ENCODE assay signal across 21 mouse cellular contexts in genomic region chr7:46039873-46040272, GRCm38 (mm10). TPM values are rescaled to one million over a fixed set of nuclear protein-coding genes. Genes with fewer than 3 reads are reported as not detected.
DNase-seq lines count a peak whose midpoint lies in the region; ATAC-seq and TF ChIP-seq lines count a peak whose summit lies in the region.
"Had no signal": no experiment of that assay in that cellular context is flagged by ENCODE, and none has a peak within 500 bp of the region (broad histone marks: within the 10 kb centered on the region; RNA-seq: fewer than 3 reads in every experiment).

No protein-coding gene starts in this region.

- peaks cover 58% of the 10 kb centered on the region for H3K36me3 ChIP-seq in embryonic facial prominence, embryonic 14.5 days (ENCODE audit: control insufficient read depth, insufficient read depth, low read length)
- H3K36me3 ChIP-seq in intestine, postnatal 0 days (ENCODE audit: control insufficient read depth, insufficient read depth) = peaks cover 50% of the 10 kb centered on the region
- peaks cover 50% of the 10 kb centered on the region for H3K36me3 ChIP-seq in forebrain, postnatal 0 days (ENCODE audit: insufficient read depth)

- H3K27me3 ChIP-seq in embryonic facial prominence, embryonic 14.5 days (replicated peaks; ENCODE audit: control insufficient read depth, insufficient read depth, low read length) = no peaks in the 10 kb centered on the region
- H3K27me3 ChIP-seq in intestine, postnatal 0 days (replicated peaks; ENCODE audit: control insufficient read depth, insufficient read depth, low read length) = no peaks in the 10 kb centered on the region
- no peaks in the 10 kb centered on the region for H3K27me3 ChIP-seq in forebrain, postnatal 0 days (ENCODE audit: insufficient read depth, low read length)
- H3K27me3 ChIP-seq: embryonic facial prominence, embryonic 12.5 days; forebrain, embryonic 13.5 days; hindbrain, embryonic 12.5 days had no signal

- no peaks in the 10 kb centered on the region for H3K9me3 ChIP-seq in embryonic facial prominence, embryonic 14.5 days (ENCODE audit: control insufficient read depth, low read length)
- H3K9me3 ChIP-seq in intestine, postnatal 0 days (ENCODE audit: control insufficient read depth) = no peaks in the 10 kb centered on the region
- H3K9me3 ChIP-seq in forebrain, postnatal 0 days (ENCODE audit: low read length) = no peaks in the 10 kb centered on the region
- H3K9me3 ChIP-seq: embryonic facial prominence, embryonic 12.5 days; forebrain, embryonic 13.5 days; hindbrain, embryonic 12.5 days had no signal

- H3K27ac ChIP-seq in embryonic facial prominence, embryonic 14.5 days (replicated peaks; ENCODE audit: low read depth, low read length) = no peak overlapping the region
- peak overlapping the region; percentile 35 for H3K27ac ChIP-seq in intestine, postnatal 0 days (ENCODE audit: low read depth, low read length)
- H3K27ac ChIP-seq in forebrain, postnatal 0 days (ENCODE audit: low read depth, low read length) = no peak overlapping the region
- H3K27ac ChIP-seq: forebrain, embryonic 13.5 days; hindbrain, embryonic 12.5 days had no signal

- no peak overlapping the region for H3K4me3 ChIP-seq in embryonic facial prominence, embryonic 14.5 days (ENCODE audit: low read depth, low read length)
- no peak overlapping the region for H3K4me3 ChIP-seq in intestine, postnatal 0 days (ENCODE audit: low read depth, low read length)
- H3K4me3 ChIP-seq in forebrain, postnatal 0 days (ENCODE audit: low read depth, low read length) = no peak overlapping the region
- H3K4me3 ChIP-seq: embryonic facial prominence, embryonic 12.5 days; forebrain, embryonic 13.5 days; hindbrain, embryonic 12.5 days had no signal

- H3K9ac ChIP-seq in embryonic facial prominence, embryonic 14.5 days (ENCODE audit: low read depth, low read length) = no peak overlapping the region
- no peak overlapping the region for H3K9ac ChIP-seq in intestine, postnatal 0 days (ENCODE audit: low read depth, low read length)
- no peak overlapping the region for H3K9ac ChIP-seq in forebrain, postnatal 0 days
- H3K9ac ChIP-seq: embryonic facial prominence, embryonic 12.5 days; forebrain, embryonic 13.5 days; hindbrain, embryonic 12.5 days had no signal

- DNase-seq in MN1 (ENCODE audit: low spot score) = peak; percentile 14
- peak; percentile 27 for DNase-seq in embryonic facial prominence, embryonic 14.5 days (ENCODE audit: low spot score)
- DNase-seq in yolk sac, embryonic 10.5 days (ENCODE audit: low spot score) = peak; percentile 32
- no peak for DNase-seq in ovary, adult 18-20 months (ENCODE audit: low spot score)
- no peak for DNase-seq in forebrain, postnatal 0 days
- DNase-seq: adrenal gland, postnatal 10 days; cerebellum, adult 11 months; cerebellum, adult 8-10 months; cerebellum, postnatal 14 days; embryo, embryonic 11 days; gastrocnemius, postnatal 36 days; heart, adult 11 months; heart, postnatal 10 days; heart, postnatal 4 days had no signal

- H3K4me1 ChIP-seq in embryonic facial prominence, embryonic 14.5 days (ENCODE audit: control insufficient read depth, insufficient read depth, low read length) = peaks cover 2% of the 10 kb centered on the region; the same call in 1 of the 2 replicates
- 0 out of 2 replicates have a peak, but pooled peaks cover 2% of the 10 kb centered on the region for H3K4me1 ChIP-seq in intestine, postnatal 0 days (replicated peaks; ENCODE audit: control insufficient read depth, insufficient read depth, low read length)
- H3K4me1 ChIP-seq in forebrain, postnatal 0 days (ENCODE audit: insufficient read depth) = peaks cover 3% of the 10 kb centered on the region

- peak; percentile 75; the same call in 1 of the 2 replicates for ATAC-seq in embryonic facial prominence, embryonic 14.5 days (ENCODE audit: low read depth)
- ATAC-seq in intestine, postnatal 0 days = peak; percentile 24; the same call in 1 of the 2 replicates
- ATAC-seq in forebrain, postnatal 0 days = no peak
- ATAC-seq: forebrain, embryonic 13.5 days; hindbrain, embryonic 16.5 days had no signal

- H3K4me2 ChIP-seq in embryonic facial prominence, embryonic 14.5 days (ENCODE audit: low read depth, low read length) = no peak overlapping the region
- no peak overlapping the region; the same call in 1 of the 2 replicates for H3K4me2 ChIP-seq in intestine, postnatal 0 days (replicated peaks; ENCODE audit: low read depth)
- no peak overlapping the region for H3K4me2 ChIP-seq in forebrain, postnatal 0 days (ENCODE audit: low read depth)
- H3K4me2 ChIP-seq: embryonic facial prominence, embryonic 12.5 days; forebrain, embryonic 13.5 days; hindbrain, embryonic 12.5 days had no signal

- TF ChIP-seq CTCF in intestine, postnatal 0 days (IDR thresholded peaks at IDR 0.05; ENCODE audit: low read depth) = no peak
- no peak for TF ChIP-seq CTCF in forebrain, postnatal 0 days (IDR thresholded peaks at IDR 0.05; ENCODE audit: low read depth)

- 62% methylated on average over 2 of the region's 2 CpGs for WGBS in embryonic facial prominence, embryonic 14.5 days
- WGBS in intestine, postnatal 0 days = 17% methylated on average over 2 of the region's 2 CpGs
- whole genome bisulfite sequencing in forebrain, postnatal 0 days = 67% methylated on average over 2 of the region's 2 CpGs

RNA-seq across cellular contexts. Expression of gene Nomo1, which starts 6.4 kb away (rescaled TPM):
- 25.7 and 27.8 TPM in 2 replicates for polyA plus RNA-seq in embryonic facial prominence, embryonic 14.5 days (2014; fragmentation: Nextera tagmentation; extraction: Ambion mirVana)
- polyA plus RNA-seq in intestine, postnatal 0 days (2015; fragmentation: Nextera tagmentation; extraction: Ambion mirVana) = 34.4 and 37.3 TPM in 2 replicates
- total RNA-seq in forebrain, postnatal 0 days (2014; rRNA removed) = 40.5 and 41.1 TPM in 2 replicates
- polyA plus RNA-seq in forebrain, postnatal 0 days (2015; fragmentation: Nextera tagmentation; extraction: Ambion mirVana) = 27.3 and 32.9 TPM in 2 replicates

RNA-seq across cellular contexts. Expression of gene Abcc6, which starts 9.8 kb away (rescaled TPM):
- 0.39 and 0.64 TPM in 2 replicates for polyA plus RNA-seq in embryonic facial prominence, embryonic 14.5 days (2014; fragmentation: Nextera tagmentation; extraction: Ambion mirVana)
- polyA plus RNA-seq in intestine, postnatal 0 days (2015; fragmentation: Nextera tagmentation; extraction: Ambion mirVana) = 5.3 and 7.1 TPM in 2 replicates
- total RNA-seq in forebrain, postnatal 0 days (2014; rRNA removed) = 0.54 and 0.62 TPM in 2 replicates
- 0.11 and 0.34 TPM in 2 replicates for polyA plus RNA-seq in forebrain, postnatal 0 days (2015; fragmentation: Nextera tagmentation; extraction: Ambion mirVana)
- total RNA-seq: common myeloid progenitor, adult 5-6 weeks; gastrocnemius, postnatal 36 days; heart, postnatal 10 days; heart, postnatal 4 days had no signal
- polyA plus RNA-seq: heart, embryonic 14.5 days had no signal

Comparison
In these comparisons a context has a peak if more than half of its experiments do, and no peak if none do; other contexts are left out.
1. DNase-seq: peak in MN1 (single experiment), embryonic facial prominence, embryonic 14.5 days (single experiment) and yolk sac, embryonic 10.5 days (single experiment); none in ovary, adult 18-20 months (single experiment) and forebrain, postnatal 0 days (single experiment).